Mouse (Mus musculus): ENCODE measurements around the gene Gata2. TPM values are rescaled to one million over a fixed set of nuclear protein-coding genes. Genes with fewer than 3 reads are reported as not detected.

The Gata2 gene
- total RNA-seq, 4 experiments from 2014 or later, result 4.4 to 6.8 (median 6.2) TPM

GRCm38 (mm10) chr6:88194978-88195325, 1.3 kb downstream of the Gata2 start:
- DNase-seq (ENCODE audit: low spot score in 2 of 2), result no peak

- DNase-seq (ENCODE audit: low spot score in 2 of 2), result no peak
Measured at GRCm38 (mm10) chr6:88196054-88196732, 2.5 kb downstream of the Gata2 start.

GRCm38 (mm10) chr6:88196733-88197312, 3.1 kb downstream of the Gata2 start:
- no peak for DNase-seq (ENCODE audit: low spot score in 2 of 2)

- DNase-seq (ENCODE audit: low spot score in 2 of 2), result no peak
Measured at GRCm38 (mm10) chr6:88197313-88198069, 3.8 kb downstream of the Gata2 start.

- DNase-seq (ENCODE audit: low spot score in 2 of 2), result no peak
Measured at GRCm38 (mm10) chr6:88198070-88198940, 4.6 kb downstream of the Gata2 start.

GRCm38 (mm10) chr6:88199001-88199717, 5.5 kb downstream of the Gata2 start:
- no peak for DNase-seq (ENCODE audit: low spot score in 2 of 2)

GRCm38 (mm10) chr6:88199718-88200692, 6.3 kb downstream of the Gata2 start:
- DNase-seq (ENCODE audit: low spot score in 2 of 2), result no peak

GRCm38 (mm10) chr6:88200693-88201609, 7.3 kb downstream of the Gata2 start:
- no peak for DNase-seq (ENCODE audit: low spot score in 2 of 2)

GRCm38 (mm10) chr6:88201926-88202700, 8.4 kb downstream of the Gata2 start:
- DNase-seq (ENCODE audit: low spot score in 2 of 2), result no peak

- no peak for DNase-seq (ENCODE audit: low spot score in 2 of 2)
Measured at GRCm38 (mm10) chr6:88202921-88203690, 9.4 kb downstream of the Gata2 start.

GRCm38 (mm10) chr6:88203791-88204405, 10.2 kb downstream of the Gata2 start:
- DNase-seq (ENCODE audit: low spot score in 2 of 2), result no peak

GRCm38 (mm10) chr6:88204531-88205385, 11.1 kb downstream of the Gata2 start:
- no peak for DNase-seq (ENCODE audit: low spot score in 2 of 2)

GRCm38 (mm10) chr6:88205386-88205700, 11.7 kb downstream of the Gata2 start:
- DNase-seq (ENCODE audit: low spot score in 2 of 2), result no peak

GRCm38 (mm10) chr6:88205937-88206336, 12.2 kb downstream of the Gata2 start:
- no peak for DNase-seq (ENCODE audit: low spot score in 2 of 2)

GRCm38 (mm10) chr6:88206566-88206965, 12.9 kb downstream of the Gata2 start:
- no peak for DNase-seq (ENCODE audit: low spot score in 2 of 2)
